Mouse (Mus musculus): ENCODE results near the gene Ptprcap. TPM values are rescaled to one million over a fixed set of nuclear protein-coding genes. Genes with fewer than 3 reads are reported as not detected.

Ptprcap gene
- total RNA-seq, 2 experiments from 2014 or later, result 0.29 to 0.78 TPM

Other genes starting within 250 kb of the Ptprcap start
- 1 to 10 TPM; 7.3 to 8.5 TPM for gene Tcirg1, start 246.5 kb upstream of the Ptprcap start, total RNA-seq (2021)
- 100 to 1,000 TPM; 206 to 256 TPM for gene Ndufs8, start 240.8 kb upstream of the Ptprcap start, total RNA-seq (2021)
- 1 to 10 TPM; 2.1 to 2.5 TPM for gene Aldh3b1, start 223.8 kb upstream of the Ptprcap start, total RNA-seq (2021)
- 10 to 100 TPM; 13.7 to 13.8 TPM for gene Unc93b1, start 218.4 kb upstream of the Ptprcap start, total RNA-seq (2021)
- not detected for gene Aldh3b3, start 195.0 kb upstream of the Ptprcap start, total RNA-seq (2021)
- gene Aldh3b2, start 181.3 kb upstream of the Ptprcap start, total RNA-seq (2021), result under 1 TPM; 0.38 to 0.80 TPM
- 1 to 10 TPM; 3.6 to 4.2 TPM for gene Acy3, start 167.0 kb upstream of the Ptprcap start, total RNA-seq (2021)
- not detected for gene Tbx10, start 160.9 kb upstream of the Ptprcap start, total RNA-seq (2021)
- gene Nudt8, start 153.0 kb upstream of the Ptprcap start, total RNA-seq (2021), result 10 to 100 TPM; 19.2 to 19.6 TPM
- gene Gm49405, start 153.0 kb upstream of the Ptprcap start, total RNA-seq (2021), result under 1 TPM; 0.18 to 0.31 TPM
- gene Doc2g, start 150.3 kb upstream of the Ptprcap start, total RNA-seq (2021), result under 1 TPM; 0.57 to 0.84 TPM
- 100 to 1,000 TPM; 365 to 434 TPM for gene Ndufv1, start 140.8 kb upstream of the Ptprcap start, total RNA-seq (2021)
- gene Gstp1, start 115.6 kb upstream of the Ptprcap start, total RNA-seq (2021), result 100 to 1,000 TPM; 228 to 235 TPM
- 10 to 100 TPM; 72.8 to 85.9 TPM for gene Gstp2, start 107.6 kb upstream of the Ptprcap start, total RNA-seq (2021)
- not detected for gene Gstp3, start 94.0 kb upstream of the Ptprcap start, total RNA-seq (2021)
- not detected for gene Cabp2, start 72.0 kb upstream of the Ptprcap start, total RNA-seq (2021)
- 10 to 100 TPM; 17.3 to 17.5 TPM for gene Cdk2ap2, start 56.4 kb upstream of the Ptprcap start, total RNA-seq (2021)
- gene Pitpnm1, start 53.6 kb upstream of the Ptprcap start, total RNA-seq (2021), result 1 to 10 TPM; 3.7 to 4.2 TPM
- gene Aip, start 27.7 kb upstream of the Ptprcap start, total RNA-seq (2021), result 10 to 100 TPM; 51.4 to 57.9 TPM
- not detected for gene Gpr152, start 13.8 kb upstream of the Ptprcap start, total RNA-seq (2021)
- under 1 TPM in 1 of 2 experiments, not detected in 1; 0.14 TPM for gene Cabp4, start 9.6 kb upstream of the Ptprcap start, total RNA-seq (2021)
- gene Coro1b, start 5.0 kb upstream of the Ptprcap start, total RNA-seq (2021), result 10 to 100 TPM; 31.7 to 31.8 TPM
- 10 to 100 TPM; 28.5 to 31.3 TPM for gene Rps6kb2, start 9.8 kb downstream of the Ptprcap start, total RNA-seq (2021)
- gene Carns1, start 21.9 kb downstream of the Ptprcap start, total RNA-seq (2021), result 10 to 100 TPM; 23.4 to 27.5 TPM
- 1 to 10 TPM; 2.7 TPM for gene Tbc1d10c, start 37.7 kb downstream of the Ptprcap start, total RNA-seq (2021)
- gene Ppp1ca, start 38.5 kb downstream of the Ptprcap start, total RNA-seq (2021), result 100 to 1,000 TPM; 266 to 269 TPM
- 1 to 10 TPM; 3.1 to 3.4 TPM for gene Rad9a, start 48.1 kb downstream of the Ptprcap start, total RNA-seq (2021)
- gene Clcf1, start 60.6 kb downstream of the Ptprcap start, total RNA-seq (2021), result 1 to 10 TPM in 1 of 2 experiments, under 1 TPM in 1; 0.58 to 1.2 TPM
- gene AC109138.7, start 60.8 kb downstream of the Ptprcap start, total RNA-seq (2021), result not detected
- gene Pold4, start 78.3 kb downstream of the Ptprcap start, total RNA-seq (2021), result 10 to 100 TPM; 21.4 to 22.7 TPM
- 1 to 10 TPM; 2.6 to 4.4 TPM for gene Ssh3, start 115.6 kb downstream of the Ptprcap start, total RNA-seq (2021)
- under 1 TPM; 0.62 to 0.90 TPM for gene Ankrd13d, start 129.5 kb downstream of the Ptprcap start, total RNA-seq (2021)
- 10 to 100 TPM; 31.8 to 36.4 TPM for gene Grk2, start 152.6 kb downstream of the Ptprcap start, total RNA-seq (2021)
- gene Kdm2a, start 244.7 kb downstream of the Ptprcap start, total RNA-seq (2021), result 10 to 100 TPM; 27.7 to 29.0 TPM